In genomic region chr3:20816613-20817012, GRCm38 (mm10) we compare ENCODE assay signal across 22 mouse cellular contexts.
A peak's percentile ranks its signal among the peaks of the same experiment; 100 is the strongest.
DNase-seq lines count a peak whose midpoint lies in the region; ATAC-seq lines count a peak whose summit lies in the region.
"Had no signal": no experiment of that assay in that cellular context is flagged by ENCODE, and none has a peak within 500 bp of the region (broad histone marks: within the 10 kb centered on the region; RNA-seq: fewer than 3 reads in every experiment).

No protein-coding gene starts in this region.

- no peak overlapping the region for H3K27ac ChIP-seq in forebrain, embryonic 12.5 days
- H3K27ac ChIP-seq: embryonic facial prominence, embryonic 10.5 days; heart, embryonic 15.5 days; hindbrain, embryonic 12.5 days; intestine, embryonic 15.5 days had no signal

- no peak overlapping the region for H3K9ac ChIP-seq in forebrain, embryonic 12.5 days
- H3K9ac ChIP-seq: heart, embryonic 15.5 days; hindbrain, embryonic 12.5 days; intestine, embryonic 15.5 days had no signal

- no peaks in the 10 kb centered on the region for H3K4me1 ChIP-seq in forebrain, embryonic 12.5 days
- H3K4me1 ChIP-seq: embryonic facial prominence, embryonic 10.5 days; heart, embryonic 15.5 days; hindbrain, embryonic 12.5 days; intestine, embryonic 15.5 days had no signal

- WGBS in forebrain, embryonic 12.5 days = 60% methylated on average over 1 of the region's 1 CpGs

- H3K36me3 ChIP-seq in forebrain, embryonic 12.5 days (replicated peaks) = no peaks in the 10 kb centered on the region
- H3K36me3 ChIP-seq: embryonic facial prominence, embryonic 10.5 days; heart, embryonic 15.5 days; hindbrain, embryonic 12.5 days; intestine, embryonic 15.5 days had no signal

- no peaks in the 10 kb centered on the region for H3K27me3 ChIP-seq in forebrain, embryonic 12.5 days
- H3K27me3 ChIP-seq: heart, embryonic 15.5 days; hindbrain, embryonic 12.5 days; intestine, embryonic 15.5 days had no signal

- peak; percentile 49 for ATAC-seq in CD4-positive, CD25-positive, alpha-beta regulatory T cell, adult 4 months
- ATAC-seq in granulocyte monocyte progenitor cell, adult 5-6 weeks (replicated peaks; ENCODE audit: poor library complexity, severe bottlenecking) = peak; percentile 52
- ATAC-seq in megakaryocyte, adult 5-6 weeks (ENCODE audit: poor library complexity, severe bottlenecking) = peak; percentile 77
- ATAC-seq in forebrain, embryonic 12.5 days (ENCODE audit: low FRiP score) = no peak
- ATAC-seq: forebrain, embryonic 14.5 days; hindbrain, embryonic 16.5 days; intestine, embryonic 15.5 days had no signal

- peak; percentile 1 for DNase-seq in 416B (ENCODE audit: low read depth)
- no peak for DNase-seq in thymus, adult 18-20 months
- DNase-seq in adrenal gland, adult 2 months = no peak
- no peak for DNase-seq in kidney, postnatal 4 days
- DNase-seq: adrenal gland, postnatal 10 days; cerebellum, adult 11 months; cerebellum, adult 9-10 months; cerebellum, postnatal 36 days; gastrocnemius, postnatal 36 days; heart, adult 18-20 months; kidney, adult 8-10 months had no signal

- no peaks in the 10 kb centered on the region for H3K9me3 ChIP-seq in forebrain, embryonic 12.5 days
- H3K9me3 ChIP-seq: embryonic facial prominence, embryonic 10.5 days; heart, embryonic 15.5 days; hindbrain, embryonic 12.5 days; intestine, embryonic 15.5 days had no signal

- no peak overlapping the region for H3K4me3 ChIP-seq in forebrain, embryonic 12.5 days (replicated peaks)
- H3K4me3 ChIP-seq: embryonic facial prominence, embryonic 10.5 days; heart, embryonic 15.5 days; hindbrain, embryonic 12.5 days; intestine, embryonic 15.5 days had no signal

- H3K4me2 ChIP-seq in forebrain, embryonic 12.5 days = no peak overlapping the region
- H3K4me2 ChIP-seq: heart, embryonic 11.5 days; heart, embryonic 15.5 days; hindbrain, embryonic 12.5 days; intestine, embryonic 15.5 days had no signal
